Mouse (Mus musculus): ENCODE data around the gene Adgrf5.

Adgrf5 gene

DNA sequence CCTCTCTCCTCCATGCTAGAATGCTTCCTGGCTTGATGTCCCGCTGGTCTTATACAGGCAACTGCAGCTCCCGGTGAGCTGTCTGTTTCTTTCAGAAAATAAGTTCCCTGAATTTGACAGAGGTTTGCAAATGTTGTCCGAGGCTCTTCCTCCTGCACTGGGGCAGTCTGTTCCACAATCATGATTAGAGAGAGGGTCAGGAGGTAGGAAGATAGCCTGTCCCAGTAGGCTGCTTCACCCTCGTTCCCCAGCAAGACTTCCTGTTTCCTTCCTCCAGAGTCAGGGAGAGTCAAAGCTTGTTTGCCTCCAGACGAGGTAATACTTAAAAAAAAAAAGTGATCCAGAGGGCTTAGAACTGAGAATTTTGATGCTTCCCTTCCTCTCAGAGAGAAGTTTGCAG is 16.3 kb downstream of the Adgrf5 start:
- no peak for DNase-seq (ENCODE audit: low spot score in 2 of 2)

GRCm38 (mm10) chr17:43378703-43379102 is 18.5 kb downstream of the Adgrf5 start:
- no peak for DNase-seq (ENCODE audit: low spot score in 2 of 2)

- DNase-seq (ENCODE audit: low spot score in 2 of 2) = no peak
Observed at GRCm38 (mm10) chr17:43386331-43386730, 26.1 kb downstream of the Adgrf5 start.

- no peak for DNase-seq (ENCODE audit: low spot score in 2 of 2)
Observed at GRCm38 (mm10) chr17:43387171-43387570, 26.9 kb downstream of the Adgrf5 start.

DNA sequence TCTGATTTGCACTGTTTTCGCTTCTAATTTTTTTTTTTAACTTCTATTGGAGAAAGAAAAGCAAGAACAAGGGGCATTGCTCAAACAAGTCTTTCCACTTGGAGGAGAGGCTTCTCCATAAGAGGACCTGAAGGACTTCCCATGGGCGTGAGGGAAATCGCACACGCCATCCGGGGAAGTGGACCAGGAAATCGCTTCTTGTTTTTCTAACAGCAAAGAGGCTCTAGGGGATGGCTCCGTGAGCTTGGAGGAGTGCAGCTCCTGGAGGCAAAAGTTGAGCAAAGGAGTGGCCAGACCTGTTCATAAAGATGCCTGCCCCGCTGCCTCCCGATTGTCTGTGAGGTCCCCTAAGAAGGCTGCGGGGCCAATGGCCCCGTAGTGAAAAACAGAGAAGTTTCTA is 29.0 kb downstream of the Adgrf5 start:
- no peak for DNase-seq (ENCODE audit: low spot score in 2 of 2)

DNA sequence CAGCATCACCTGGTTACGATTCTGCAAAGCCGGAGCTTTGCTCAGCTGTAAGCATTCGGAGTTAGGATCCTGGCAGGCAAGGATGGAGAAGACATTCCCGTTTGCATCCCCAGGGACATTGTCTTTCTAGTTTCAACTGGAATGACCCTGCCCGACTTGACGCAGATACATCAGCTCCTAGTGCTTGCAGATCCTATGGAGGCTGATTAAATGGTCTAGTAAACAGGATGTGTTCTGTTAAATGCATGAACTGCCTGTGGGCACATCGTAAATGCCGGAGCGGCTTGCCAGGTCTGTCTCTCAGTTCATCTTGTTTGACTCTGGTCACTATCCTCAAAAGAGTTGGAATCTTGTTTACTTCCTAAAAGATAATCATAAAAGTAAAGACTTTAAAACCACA is 31.9 kb downstream of the Adgrf5 start:
- no peak for DNase-seq (ENCODE audit: low spot score in 2 of 2)

DNA sequence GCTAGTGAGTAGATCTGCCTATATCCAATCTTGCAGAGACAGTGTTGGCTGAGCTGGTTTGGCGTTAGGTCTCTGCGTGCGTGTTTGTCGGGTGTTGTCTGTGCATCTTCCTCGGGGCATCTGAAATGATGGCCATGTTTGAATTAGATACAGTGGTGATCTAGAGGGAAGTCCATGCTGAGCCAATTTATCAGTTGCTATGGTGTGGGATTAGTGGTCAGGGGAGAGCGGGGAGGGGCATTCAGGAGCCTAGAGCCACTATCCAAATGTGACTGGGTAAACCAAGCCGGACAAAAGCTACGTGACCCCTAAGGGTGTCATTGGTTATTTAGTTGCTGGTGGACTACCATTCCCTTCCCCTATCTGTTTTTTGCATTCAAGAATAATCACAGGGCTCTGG is 33.4 kb downstream of the Adgrf5 start:
- no peak for DNase-seq (ENCODE audit: low spot score in 2 of 2)

- no peak for DNase-seq (ENCODE audit: low spot score in 2 of 2)
Observed at GRCm38 (mm10) chr17:43395400-43396258, 35.4 kb downstream of the Adgrf5 start.

DNA sequence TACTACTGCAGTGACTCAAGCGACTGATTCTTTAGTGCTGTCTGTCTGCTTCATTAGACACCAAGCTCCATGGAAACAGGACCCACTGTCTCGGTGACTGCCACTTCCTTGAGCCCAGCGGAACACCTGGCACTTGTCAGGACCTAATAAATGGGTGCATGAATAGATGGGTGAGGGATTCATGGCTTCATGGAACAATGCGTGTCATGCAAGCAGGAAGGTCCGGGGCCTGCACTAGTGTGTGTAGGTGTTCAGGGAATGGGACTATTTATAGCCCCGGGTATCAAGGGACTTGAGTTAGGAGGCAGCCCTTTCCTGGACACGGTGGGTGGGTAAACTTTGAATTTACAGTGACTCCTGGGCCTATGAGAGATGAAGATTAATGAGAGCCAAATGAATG is 38.4 kb downstream of the Adgrf5 start:
- no peak for DNase-seq (ENCODE audit: low spot score in 2 of 2)

- DNase-seq (ENCODE audit: low spot score in 2 of 2) = no peak
Observed at GRCm38 (mm10) chr17:43399151-43399550, 38.9 kb downstream of the Adgrf5 start.

GRCm38 (mm10) chr17:43400483-43400882 is 40.2 kb downstream of the Adgrf5 start:
- DNase-seq (ENCODE audit: low spot score in 2 of 2) = no peak

DNA sequence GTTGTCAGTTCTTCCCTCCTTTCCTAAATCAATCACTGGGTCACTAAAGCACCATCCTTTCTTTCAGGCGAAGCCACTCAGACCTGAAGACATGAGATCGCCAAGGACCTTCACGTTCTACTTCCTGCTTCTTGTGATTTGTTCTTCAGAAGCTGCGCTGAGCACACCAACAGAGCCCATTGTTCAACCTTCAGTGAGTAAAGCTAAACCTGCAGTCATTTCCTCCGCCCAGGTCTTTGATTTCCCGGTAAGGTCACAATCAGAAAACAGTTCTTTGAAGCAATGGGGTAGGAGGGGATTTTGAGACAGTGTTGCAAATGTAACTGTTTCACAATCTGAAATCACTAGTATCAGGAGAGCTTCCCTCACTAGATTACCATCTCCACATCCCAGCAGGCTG is 43.6 kb downstream of the Adgrf5 start:
- DNase-seq (ENCODE audit: low spot score in 2 of 2) = no peak

DNA sequence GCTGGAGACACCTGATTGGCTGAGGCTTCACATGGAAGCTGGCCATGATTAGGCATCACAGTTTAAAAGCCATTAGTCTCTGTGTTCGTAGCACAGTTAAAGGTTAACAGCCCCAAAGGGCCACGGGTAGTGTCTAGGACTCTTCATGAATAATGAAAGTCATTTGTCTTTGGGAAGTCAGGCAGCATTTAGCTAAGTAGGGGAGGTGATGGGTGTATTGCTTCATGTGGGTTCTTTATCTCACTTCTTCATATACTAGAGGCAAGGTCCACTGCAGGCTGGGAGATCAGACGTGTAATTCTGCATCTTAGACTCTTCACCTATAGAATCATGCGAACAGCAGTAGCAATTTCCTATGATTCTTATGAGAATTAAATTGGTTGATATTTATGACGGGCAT is 44.2 kb downstream of the Adgrf5 start:
- DNase-seq (ENCODE audit: low spot score in 2 of 2) = no peak

GRCm38 (mm10) chr17:43406321-43406720 is 46.1 kb downstream of the Adgrf5 start:
- no peak for DNase-seq (ENCODE audit: low spot score in 2 of 2)

- DNase-seq (ENCODE audit: low spot score in 2 of 2) = no peak
Observed at GRCm38 (mm10) chr17:43407548-43407947, 47.3 kb downstream of the Adgrf5 start.

GRCm38 (mm10) chr17:43413182-43413581 is 52.9 kb downstream of the Adgrf5 start:
- no peak for DNase-seq (ENCODE audit: low spot score in 2 of 2)

DNA sequence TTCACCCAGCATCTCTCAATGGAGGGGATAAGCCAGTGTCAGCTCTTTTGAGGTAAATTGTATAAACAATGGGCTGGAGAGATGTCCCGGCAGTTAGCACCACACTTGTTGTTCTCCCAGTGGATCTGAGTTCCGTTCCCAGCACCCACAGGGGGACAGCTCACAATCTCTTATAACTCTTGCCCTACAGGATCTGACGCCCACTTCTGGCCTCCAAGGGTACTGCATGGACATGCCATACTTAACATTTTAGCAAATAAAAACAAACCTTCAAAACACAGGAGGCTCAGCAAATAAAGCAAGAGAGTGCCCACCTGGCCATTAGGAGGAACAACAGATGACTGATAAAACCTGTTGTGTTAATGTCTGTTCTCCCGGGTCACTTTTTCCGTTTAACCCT is 59.0 kb downstream of the Adgrf5 start:
- no peak for DNase-seq (ENCODE audit: low spot score in 2 of 2)

DNA sequence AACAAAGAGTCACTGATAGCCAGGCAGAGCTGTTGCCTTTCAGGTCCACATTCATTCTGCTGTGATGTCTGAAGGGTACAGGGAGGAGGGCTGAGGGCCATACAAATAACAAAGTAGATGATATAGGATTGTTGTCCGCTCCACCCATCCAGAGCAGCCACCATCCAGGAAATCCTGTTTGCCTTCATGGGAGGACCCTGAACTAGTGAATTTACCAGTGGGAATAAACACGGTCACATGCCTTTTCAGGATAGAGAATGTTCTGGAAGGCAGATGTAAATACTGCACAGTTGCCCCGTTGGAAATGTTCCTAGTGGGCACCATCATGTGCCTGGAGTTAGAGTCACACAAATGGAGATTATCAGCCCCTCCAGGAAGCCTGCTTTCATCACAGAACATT is 60.1 kb downstream of the Adgrf5 start:
- DNase-seq (ENCODE audit: low spot score in 2 of 2) = no peak

GRCm38 (mm10) chr17:43423953-43424352 is 63.7 kb downstream of the Adgrf5 start:
- no peak for DNase-seq (ENCODE audit: low spot score in 2 of 2)

DNA sequence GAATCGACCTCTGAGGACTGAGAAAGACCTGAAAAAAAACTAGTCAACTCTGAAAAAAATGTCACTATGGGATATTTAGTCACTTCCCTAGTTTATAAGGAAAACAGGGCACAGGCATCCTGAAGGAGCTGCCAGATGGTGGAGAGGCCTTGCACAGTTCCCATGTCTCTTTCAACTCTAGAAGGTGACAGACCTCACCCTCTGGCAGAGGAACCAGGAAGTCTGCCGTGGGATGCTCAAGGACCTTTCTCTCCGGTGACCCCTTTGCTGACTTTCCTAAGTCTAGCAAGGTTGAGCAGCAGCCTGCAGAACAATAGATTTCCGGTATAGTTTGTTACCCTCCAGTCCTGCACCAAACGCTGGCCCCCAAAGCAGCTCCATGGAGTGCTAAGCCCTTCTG is 71.4 kb downstream of the Adgrf5 start:
- DNase-seq (ENCODE audit: low spot score in 2 of 2) = no peak

- no peak for DNase-seq (ENCODE audit: low spot score in 2 of 2)
Observed at GRCm38 (mm10) chr17:43434485-43434884, 74.2 kb downstream of the Adgrf5 start.

- DNase-seq (ENCODE audit: low spot score in 2 of 2) = no peak
Observed at GRCm38 (mm10) chr17:43451216-43451615, 91.0 kb downstream of the Adgrf5 start.

DNA sequence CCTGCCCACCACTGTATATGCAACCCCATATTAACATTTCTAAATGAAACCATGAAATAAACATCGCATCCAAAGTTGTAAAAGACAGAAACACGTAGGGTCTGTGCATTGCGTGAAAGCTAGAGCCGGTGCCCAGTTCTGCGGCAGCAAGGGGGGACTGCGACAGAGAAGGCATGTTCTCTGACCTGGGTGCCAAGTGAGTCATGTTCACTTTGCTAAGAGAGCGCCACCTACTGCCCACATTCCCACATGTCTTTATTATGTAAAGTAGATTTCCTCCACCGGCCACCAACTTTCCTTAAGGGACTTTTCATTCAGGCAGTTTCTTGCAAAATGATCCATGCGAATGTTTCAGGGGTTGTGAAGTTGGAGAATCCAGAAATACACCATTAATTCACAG is 98.3 kb downstream of the Adgrf5 start:
- DNase-seq (ENCODE audit: low spot score in 2 of 2) = peak in 1 of 2 experiments; percentile 77

GRCm38 (mm10) chr17:43459737-43460230 is 99.5 kb downstream of the Adgrf5 start:
- no peak for DNase-seq (ENCODE audit: low spot score in 2 of 2)
